Comparison of ENCODE assay signal across 10 mouse cellular contexts in the genomic region with DNA sequence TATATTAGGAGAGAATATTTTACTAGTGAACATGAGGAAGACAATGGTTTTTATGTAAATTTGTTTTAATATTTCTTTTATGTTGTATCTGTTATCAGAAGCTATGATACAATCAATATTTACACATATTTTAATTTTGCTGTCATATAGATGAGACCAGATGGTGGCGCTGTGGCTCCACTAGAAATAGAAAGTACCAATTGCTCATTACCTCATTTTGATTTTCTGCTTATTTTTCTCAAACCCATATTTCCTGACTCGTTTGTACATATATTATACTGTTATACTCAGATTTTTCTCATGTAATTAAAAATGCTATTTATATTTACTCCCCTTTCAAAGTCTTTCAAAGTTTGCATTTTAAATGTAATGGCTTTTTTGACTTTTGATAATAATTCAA.
DNase-seq lines count a peak whose midpoint lies in the region; ATAC-seq and TF ChIP-seq lines count a peak whose summit lies in the region.
"Had no signal": no experiment of that assay in that cellular context is flagged by ENCODE, and none has a peak within 500 bp of the region (broad histone marks: within the 10 kb centered on the region; RNA-seq: fewer than 3 reads in every experiment).

No protein-coding gene starts in this region.

- 4% methylated on average over 2 of the region's 2 CpGs for WGBS in kidney, adult 2 months
- WGBS in kidney, embryonic 15.5 days, result 8% methylated on average over 2 of the region's 2 CpGs

- no peaks in the 10 kb centered on the region for H3K36me3 ChIP-seq in kidney, adult 2 months (ENCODE audit: control insufficient read depth, insufficient read depth, low read length)
- no peaks in the 10 kb centered on the region for H3K36me3 ChIP-seq in kidney, embryonic 15.5 days
- H3K36me3 ChIP-seq: embryonic facial prominence, embryonic 15.5 days; liver, embryonic 15.5 days had no signal

- no peak for TF ChIP-seq CTCF in kidney, adult 2 months (conservative IDR thresholded peaks at IDR 0.05; ENCODE audit: insufficient read depth, insufficient read length, low read depth, low read length)
- no peak for TF ChIP-seq CTCF in brain, embryonic 14.5 days (IDR thresholded peaks at IDR 0.05; ENCODE audit: borderline replicate concordance, extremely low read depth, insufficient read depth, insufficient read length)

- H3K9ac ChIP-seq in kidney, embryonic 15.5 days, result no peak overlapping the region
- H3K9ac ChIP-seq: embryonic facial prominence, embryonic 15.5 days; liver, embryonic 15.5 days had no signal

- H3K27me3 ChIP-seq in kidney, adult 2 months (replicated peaks; ENCODE audit: control insufficient read depth, insufficient read depth, low read length), result no peaks in the 10 kb centered on the region
- H3K27me3 ChIP-seq in kidney, embryonic 15.5 days, result no peaks in the 10 kb centered on the region
- H3K27me3 ChIP-seq: embryonic facial prominence, embryonic 15.5 days; liver, embryonic 15.5 days had no signal

- intact Hi-C loops in left cerebral cortex, postnatal 25 days (cut with DNase I), result loop anchor here (2.0 to 5.0 kb wide), 4 partner anchors 567 to 1021 kb away; a partner anchor contains a TSS

- DNase-seq in kidney, adult 2 months, result peak; percentile 49
- peak; percentile 14 for DNase-seq in MN1 (ENCODE audit: low spot score)
- DNase-seq in brain, embryonic 14.5 days (ENCODE audit: low read depth), result peak; percentile 70
- DNase-seq in gastrocnemius, postnatal 4 days (ENCODE audit: low spot score in 2 of 2), result peak; percentile 26 to 55
- DNase-seq in left cerebral cortex, postnatal 25 days (ENCODE audit: low spot score in 2 of 2), result peak; percentile 55 to 62
- peak; percentile 50 to 69 for DNase-seq in right cerebral cortex, postnatal 10 days (ENCODE audit: low spot score in 2 of 2)
- no peak for DNase-seq in thymus, postnatal 14 days

- no peaks in the 10 kb centered on the region for H3K9me3 ChIP-seq in kidney, embryonic 15.5 days (replicated peaks)
- H3K9me3 ChIP-seq: embryonic facial prominence, embryonic 15.5 days; liver, embryonic 15.5 days had no signal

- no peaks in the 10 kb centered on the region for H3K4me1 ChIP-seq in kidney, adult 2 months (ENCODE audit: control insufficient read depth, insufficient read depth, low read length)
- no peaks in the 10 kb centered on the region for H3K4me1 ChIP-seq in kidney, embryonic 15.5 days
- H3K4me1 ChIP-seq: liver, embryonic 15.5 days had no signal

- H3K4me3 ChIP-seq in kidney, adult 2 months (ENCODE audit: insufficient read depth, low read depth, low read length), result no peak overlapping the region
- no peak overlapping the region for H3K4me3 ChIP-seq in kidney, embryonic 15.5 days (replicated peaks)
- H3K4me3 ChIP-seq: embryonic facial prominence, embryonic 15.5 days; liver, embryonic 15.5 days had no signal

- no peak overlapping the region for H3K4me2 ChIP-seq in kidney, embryonic 15.5 days
- H3K4me2 ChIP-seq: embryonic facial prominence, embryonic 15.5 days; liver, embryonic 15.5 days had no signal

- no peak for ATAC-seq in kidney, embryonic 15.5 days (replicated peaks; ENCODE audit: low FRiP score)

- H3K27ac ChIP-seq in kidney, adult 2 months (ENCODE audit: insufficient read depth, low read depth, low read length), result no peak overlapping the region
- H3K27ac ChIP-seq in kidney, embryonic 15.5 days, result no peak overlapping the region
- H3K27ac ChIP-seq: embryonic facial prominence, embryonic 15.5 days; liver, embryonic 15.5 days had no signal

- TF ChIP-seq POLR2A in kidney, adult 2 months (IDR thresholded peaks at IDR 0.05; ENCODE audit: low read depth, low read length), result no peak
- TF ChIP-seq POLR2A in brain, embryonic 14.5 days (IDR thresholded peaks at IDR 0.05; ENCODE audit: borderline replicate concordance, extremely low read depth, insufficient read depth, insufficient read length, poor library complexity, severe bottlenecking), result no peak
